Mouse (Mus musculus): ENCODE measurements around the gene Baiap2.

DNA sequence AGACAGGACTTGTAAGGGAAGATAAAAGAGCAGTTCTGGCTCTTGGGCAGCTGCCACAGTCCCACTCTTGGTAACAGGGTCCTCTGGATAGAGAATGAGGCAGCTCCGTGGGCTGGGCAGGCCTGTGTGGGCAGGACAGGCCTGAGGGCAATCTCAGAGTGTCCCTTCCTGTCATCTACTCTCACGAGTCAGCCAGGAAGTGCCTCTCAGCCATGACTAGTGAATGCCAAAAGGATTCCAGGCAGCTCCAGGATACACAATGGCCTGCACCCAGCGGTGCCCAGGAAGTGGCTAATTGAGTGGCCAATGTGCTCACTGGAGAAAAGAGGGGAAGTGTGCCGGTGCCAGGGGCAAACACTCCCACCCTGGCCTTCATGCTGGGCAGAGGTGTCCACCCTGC lies 97.0 kb downstream of the Baiap2 start:
- TF ChIP-seq CTCF (IDR thresholded peaks at IDR 0.05; ENCODE audit: borderline replicate concordance, insufficient read depth, low read length) (no peak), POLR2A (IDR thresholded peaks at IDR 0.05; ENCODE audit: low read depth, low read length) (no peak)
